Mouse (Mus musculus): ENCODE measurements at regions not wholly inside any gene's neighbourhood (a gene's known extent, or its start where the extent isn't known, plus 50 kb on each side); places are given as distances from the start of the nearest gene placed in this dataset.
"Not testable (repeated sequence)": the region's sequence is repeated elsewhere in the genome, so short reads cannot be mapped to it uniquely, and the experiment has no call there.

DNA sequence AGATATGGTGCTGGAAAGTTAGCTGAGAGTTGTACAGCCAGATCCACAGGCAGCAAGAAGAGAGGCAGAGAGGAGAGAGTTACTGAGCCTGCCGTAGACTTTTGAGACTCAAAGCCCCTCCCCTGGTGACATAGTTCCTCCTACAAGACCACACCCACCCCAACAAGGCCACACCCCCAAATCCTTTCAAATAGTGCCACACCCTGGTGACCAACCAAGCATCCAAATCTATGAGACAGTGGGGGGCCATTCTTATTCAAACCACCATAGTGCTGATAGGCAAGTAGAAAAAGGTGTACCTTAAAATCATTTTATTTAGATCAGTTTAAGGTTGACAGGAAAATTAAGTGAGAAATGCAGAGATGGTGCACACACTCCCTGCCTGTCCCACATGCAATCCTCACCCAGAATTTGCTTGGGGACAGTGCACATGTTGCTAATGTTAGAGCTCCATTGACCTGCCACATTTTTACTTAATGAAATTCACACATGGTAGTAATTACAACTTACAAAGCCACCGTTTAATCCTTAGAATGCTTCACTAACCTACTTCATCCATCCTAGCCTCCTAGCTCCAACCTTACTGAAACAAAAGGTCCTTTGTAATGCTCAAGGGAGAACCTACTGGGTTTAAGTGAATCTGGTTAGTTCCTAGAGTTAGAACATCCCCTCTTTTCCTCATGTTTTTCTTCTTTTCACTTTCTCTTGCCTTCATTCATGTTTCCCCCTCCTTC is 86.5 kb downstream of the Phlda1 start:
- no peak for DNase-seq (ENCODE audit: low spot score)

DNA sequence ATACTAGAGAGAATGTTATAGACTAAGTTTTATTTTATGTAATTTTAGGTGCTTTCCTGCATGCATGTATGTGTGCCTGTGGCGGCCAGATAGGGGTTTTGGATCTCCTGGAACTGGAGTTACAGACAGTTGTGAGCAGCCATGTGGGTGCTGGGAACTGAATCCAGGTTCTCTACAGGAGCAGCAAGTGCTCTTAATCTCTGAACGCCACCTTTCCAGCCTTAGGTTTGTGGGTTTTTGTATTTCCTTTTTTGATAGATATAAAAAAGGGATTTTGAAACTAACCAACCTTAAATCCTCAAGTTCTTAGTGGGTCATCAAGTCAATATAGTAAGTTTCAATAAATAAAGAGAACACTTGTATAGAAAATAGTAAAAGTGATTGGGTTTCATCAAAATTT is 87.2 kb downstream of the Phlda1 start:
- DNase-seq (ENCODE audit: low spot score): no peak

DNA sequence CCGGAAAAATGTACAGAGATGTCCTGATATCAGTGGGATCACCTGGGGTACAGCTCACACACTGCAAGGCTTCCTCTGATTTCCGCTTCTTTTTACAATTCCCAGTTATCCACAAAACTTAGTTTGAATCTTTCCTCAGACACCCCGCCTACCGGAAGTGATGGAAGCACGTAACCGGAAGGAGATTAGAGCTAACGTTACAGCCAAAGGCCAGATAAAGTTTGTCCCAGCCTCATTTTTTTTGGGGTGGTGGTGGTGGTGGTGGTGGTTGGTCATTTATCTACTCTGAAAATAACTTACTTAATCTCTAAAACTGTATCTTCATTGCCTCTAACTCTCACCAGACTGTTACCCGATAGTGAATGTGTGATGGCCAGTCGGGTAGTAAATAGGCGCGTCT is 88.1 kb downstream of the Phlda1 start:
- DNase-seq (ENCODE audit: low spot score): no peak

DNA sequence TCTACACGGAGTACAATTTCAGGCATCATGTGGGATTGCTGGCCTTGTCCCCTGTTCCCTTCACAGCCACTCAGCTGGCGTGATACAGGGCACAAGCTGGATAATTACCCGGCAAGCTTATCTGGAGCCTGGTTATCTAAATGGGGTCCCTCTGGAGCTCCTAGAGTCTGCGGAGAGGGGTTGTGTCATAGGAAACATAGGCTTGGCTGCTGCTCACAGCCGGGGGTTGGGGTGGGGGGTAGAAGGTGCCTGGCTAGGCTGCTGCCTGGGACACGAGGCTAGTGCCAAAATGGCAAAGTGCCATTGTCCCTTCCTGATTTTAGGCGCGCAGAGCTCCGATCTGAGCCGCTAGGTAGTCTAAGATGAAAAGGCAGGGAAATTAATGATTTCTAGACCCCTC is 88.6 kb downstream of the Phlda1 start:
- no peak for DNase-seq (ENCODE audit: low spot score)

GRCm38 (mm10) chr10:111595513-111595995 is 89.5 kb downstream of the Phlda1 start:
- no peak for DNase-seq (ENCODE audit: low spot score)

DNA sequence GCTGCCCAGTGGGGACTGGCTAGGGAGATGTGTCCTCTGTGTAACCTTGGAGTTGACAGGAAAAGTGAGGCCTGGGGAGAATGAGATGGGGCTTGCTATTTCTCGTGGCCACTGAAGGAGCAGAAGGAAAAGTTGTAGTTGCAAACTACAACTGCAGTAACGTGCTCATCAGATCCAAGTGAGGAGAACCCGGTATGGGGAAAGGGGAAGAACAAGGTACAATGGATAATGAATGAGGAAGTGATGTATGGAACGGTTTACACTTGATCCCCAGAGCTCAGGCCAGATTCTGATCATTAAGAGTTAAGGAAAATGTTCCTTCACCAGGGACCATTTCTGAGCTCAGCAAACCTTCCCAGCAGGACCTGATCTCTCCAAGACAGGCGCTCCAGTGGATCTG is 92.6 kb downstream of the Phlda1 start:
- DNase-seq (ENCODE audit: low spot score): no peak

DNA sequence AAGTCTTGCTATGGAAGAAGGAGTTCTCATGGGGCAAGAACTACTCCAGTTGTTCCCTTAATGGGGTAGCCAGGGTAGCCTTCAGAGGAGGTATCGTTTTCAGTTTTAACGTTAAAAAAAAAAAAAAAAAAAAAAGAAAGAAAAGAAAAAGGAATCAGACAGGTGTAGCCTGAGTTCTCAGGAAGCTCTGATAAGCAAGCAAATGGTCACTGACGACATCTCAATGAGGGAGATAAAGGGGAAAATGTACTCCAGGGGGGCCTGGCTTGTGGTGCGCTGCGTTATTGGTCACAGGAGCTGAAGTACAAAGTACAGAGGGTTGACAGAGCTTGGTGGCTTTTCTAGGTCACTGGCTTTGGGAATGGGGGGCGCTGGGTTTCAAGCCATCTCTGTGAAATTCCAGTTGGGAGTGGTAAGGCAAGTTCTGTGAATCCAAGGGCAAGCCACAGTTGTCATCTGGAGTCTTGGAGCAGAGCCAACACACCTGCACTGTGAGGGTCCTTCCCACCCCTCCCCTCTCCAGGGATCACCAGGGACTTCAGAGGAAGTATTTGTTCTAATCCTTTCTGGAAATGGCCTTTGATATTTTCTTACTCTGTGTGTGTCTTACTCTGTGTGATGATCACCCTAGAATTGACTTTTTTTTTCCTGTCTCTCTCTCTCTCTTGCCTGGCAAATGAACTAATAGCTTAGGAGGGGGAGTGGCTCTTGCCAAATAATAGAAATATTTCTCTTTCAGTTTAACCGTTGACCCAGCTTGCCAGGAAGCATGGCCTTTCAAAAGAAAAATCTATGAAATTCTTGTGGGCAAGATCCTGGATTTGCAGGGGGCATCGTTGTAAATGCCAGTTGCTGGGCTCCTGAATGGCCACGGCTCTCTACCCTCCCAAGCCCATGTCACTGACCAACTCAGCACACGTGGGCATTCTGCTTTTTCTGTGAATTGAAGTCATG is 93.5 kb downstream of the Phlda1 start:
- DNase-seq (ENCODE audit: low spot score): no peak

- DNase-seq (ENCODE audit: low spot score): no peak
Observed at GRCm38 (mm10) chr10:111600251-111600620, 94.2 kb downstream of the Phlda1 start.

DNA sequence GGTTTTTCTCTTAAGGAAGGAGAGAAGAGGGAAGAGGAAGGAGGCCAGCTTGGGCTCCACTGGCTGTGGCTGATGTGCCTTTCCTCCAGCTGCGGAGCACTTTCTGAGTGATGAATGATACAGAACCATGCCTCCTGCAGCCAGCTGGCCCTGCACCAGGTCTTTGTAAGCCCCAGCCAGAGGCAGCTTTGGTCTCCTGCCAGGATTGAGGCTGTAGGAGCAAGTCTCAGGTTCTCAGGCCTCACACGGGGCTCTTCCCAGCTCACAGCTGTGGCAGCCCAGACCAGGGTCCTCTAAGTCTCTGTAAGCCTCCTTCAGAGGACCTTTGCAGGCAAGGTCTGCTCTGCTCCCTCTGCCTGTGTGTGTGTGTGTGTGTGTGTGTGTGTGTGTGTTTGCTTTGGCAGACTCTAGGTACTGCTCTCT is 94.6 kb downstream of the Phlda1 start:
- peak; percentile 52 for DNase-seq (ENCODE audit: low spot score)

DNA sequence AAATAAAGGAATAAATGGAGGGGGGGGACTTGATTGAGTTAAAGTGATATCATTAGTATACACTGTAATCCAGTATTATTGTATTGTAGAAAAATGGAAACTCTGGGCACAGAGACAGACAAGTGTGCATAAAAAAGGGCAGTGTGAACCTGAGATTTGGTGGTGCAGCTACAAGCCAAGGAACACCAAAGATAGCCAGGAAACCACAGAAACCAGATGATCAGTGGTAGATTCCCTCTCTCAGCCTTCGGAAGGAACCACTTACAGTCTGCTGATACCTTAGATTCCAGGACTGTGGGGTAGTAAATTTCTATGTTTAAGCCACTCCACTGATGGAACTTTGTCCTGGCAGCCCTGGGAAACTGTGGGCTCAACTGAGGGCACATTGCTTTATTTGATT is 97.1 kb downstream of the Phlda1 start:
- DNase-seq (ENCODE audit: low spot score): no peak

GRCm38 (mm10) chr10:111607381-111607780 is 101.3 kb downstream of the Phlda1 start:
- DNase-seq (ENCODE audit: low spot score): not testable (repeated sequence)

DNA sequence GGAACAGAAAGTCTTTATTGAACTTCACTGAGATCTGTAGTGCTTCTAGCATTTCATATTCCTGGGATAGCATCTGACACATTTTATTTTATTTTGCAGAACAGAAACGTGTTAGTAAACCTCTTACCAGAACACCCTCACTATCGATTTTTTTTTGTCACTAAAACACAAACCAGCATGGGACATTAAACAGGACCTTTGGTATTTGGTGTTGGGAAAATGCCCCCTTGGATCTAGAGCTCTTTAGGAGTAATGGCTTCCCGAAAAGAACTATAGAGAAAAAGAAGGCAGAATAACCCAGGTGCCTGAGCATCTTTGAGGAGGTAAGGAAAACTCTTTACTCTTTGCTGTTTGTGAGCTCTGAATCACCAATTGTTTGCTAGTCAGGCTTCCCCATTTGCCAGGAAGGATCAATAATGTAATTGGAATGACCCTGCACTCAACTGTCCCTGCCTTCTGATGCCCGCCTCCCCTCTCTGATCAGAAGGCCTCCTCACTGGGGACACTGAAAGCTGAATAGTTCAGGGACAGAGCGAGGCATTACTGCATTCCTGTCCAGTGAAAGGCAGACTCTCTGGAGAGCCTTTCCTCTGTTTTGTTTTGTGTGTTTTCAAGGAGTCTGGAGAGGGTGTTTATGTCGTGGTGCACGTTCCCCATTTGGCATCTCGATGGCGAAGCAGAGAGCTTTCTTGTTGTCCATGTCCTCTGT is 102.5 kb downstream of the Phlda1 start:
- DNase-seq (ENCODE audit: low spot score): no peak

DNA sequence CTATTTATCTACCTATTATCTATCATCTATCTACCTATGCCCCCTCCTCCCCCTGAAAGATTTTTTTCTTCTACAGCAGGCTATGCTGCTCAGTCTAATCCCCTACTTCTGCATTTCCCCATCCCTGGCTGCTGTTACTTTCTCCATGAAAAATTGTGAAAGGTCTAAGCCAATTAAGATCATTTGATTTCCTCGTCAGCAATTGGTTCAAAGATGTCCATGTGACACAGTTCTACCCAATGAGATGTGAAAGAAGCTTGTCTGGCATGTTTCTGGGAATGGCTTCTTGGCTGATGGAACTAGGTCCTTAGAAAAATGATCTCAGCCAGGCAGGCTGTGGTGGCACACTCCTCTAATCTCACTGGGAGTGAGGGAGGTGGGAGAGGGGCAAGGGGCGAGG is 103.8 kb downstream of the Phlda1 start:
- no peak for DNase-seq (ENCODE audit: low spot score)

- DNase-seq (ENCODE audit: low spot score): no peak
Observed at GRCm38 (mm10) chr10:111619627-111620270, 113.7 kb downstream of the Phlda1 start.

DNA sequence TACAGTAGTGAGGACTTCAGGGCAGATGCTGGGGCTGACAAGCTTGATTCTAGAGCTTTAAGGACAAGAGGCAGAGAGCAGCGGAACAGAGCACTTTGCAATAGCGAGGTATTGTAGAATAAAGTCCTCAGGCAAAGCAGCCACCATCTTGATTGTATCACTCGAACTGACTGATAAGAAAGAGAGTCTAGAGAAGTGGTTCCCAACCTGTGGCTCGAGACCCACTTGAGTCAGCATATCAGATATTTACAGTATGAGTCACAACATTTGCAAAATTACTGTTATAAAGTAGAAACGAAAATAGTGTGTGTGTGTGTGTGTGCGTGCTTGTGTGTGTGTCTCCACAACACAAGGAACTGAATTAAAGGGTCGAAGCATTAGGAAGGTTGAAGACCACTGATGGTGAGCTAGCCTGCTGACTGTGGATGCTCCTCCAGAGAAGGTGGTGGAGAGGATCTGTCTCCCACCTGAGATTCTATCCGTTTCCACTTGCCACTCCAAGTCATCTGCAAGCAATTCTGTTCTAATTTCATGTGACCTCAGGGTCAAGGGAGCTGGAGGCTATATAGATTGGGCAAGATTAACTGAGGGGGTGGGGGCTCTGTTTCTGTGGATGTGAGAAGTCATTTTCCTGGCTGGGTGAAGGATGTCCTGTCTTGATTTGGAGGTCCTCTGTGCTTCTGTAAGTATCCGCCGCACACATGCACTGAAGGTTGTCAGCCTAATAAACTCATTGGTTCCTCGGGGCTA is 115.0 kb downstream of the Phlda1 start:
- DNase-seq (ENCODE audit: low spot score): no peak

GRCm38 (mm10) chr10:111622789-111623188 is 116.7 kb downstream of the Phlda1 start:
- DNase-seq (ENCODE audit: low spot score): no peak

DNA sequence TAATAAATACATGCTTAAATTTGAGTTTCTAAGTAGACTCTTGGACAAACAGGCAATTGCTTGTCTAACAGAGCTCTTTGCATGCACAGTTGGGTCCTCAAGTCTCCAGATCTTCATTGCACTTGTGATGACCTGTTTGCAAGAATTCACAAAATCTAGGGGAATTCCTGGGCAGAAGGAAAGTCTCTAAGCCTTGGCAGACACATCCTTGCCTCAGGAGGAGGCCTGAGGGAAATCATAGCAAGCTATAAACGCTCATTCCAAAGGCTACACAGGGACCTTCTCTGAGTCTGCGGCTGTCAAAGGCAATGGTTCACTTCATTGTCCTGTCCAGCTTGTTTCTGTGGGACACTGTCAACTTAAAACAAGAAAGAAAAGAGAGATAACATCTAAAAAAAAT is 117.9 kb downstream of the Phlda1 start:
- DNase-seq (ENCODE audit: low spot score): no peak

DNA sequence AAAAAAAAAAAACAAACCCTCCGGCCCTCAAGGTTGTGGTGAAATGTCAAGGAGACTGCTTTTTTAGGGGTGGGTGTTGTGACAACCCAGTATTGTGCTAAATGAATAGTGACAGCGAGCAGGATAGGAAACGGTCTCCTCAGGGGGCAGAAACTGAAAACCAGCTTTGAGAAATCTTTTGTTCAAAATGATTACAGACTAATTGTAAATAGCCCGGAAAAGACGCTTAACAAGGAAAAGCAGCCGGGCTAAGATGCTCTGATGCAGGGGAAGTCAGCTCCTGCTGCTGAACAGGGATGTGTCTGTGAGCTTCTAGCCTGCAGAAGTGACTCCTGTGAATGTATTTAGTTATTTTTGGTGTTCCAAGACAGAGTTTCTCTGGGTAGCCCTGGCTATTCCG is 118.5 kb downstream of the Phlda1 start:
- DNase-seq (ENCODE audit: low spot score): no peak

DNA sequence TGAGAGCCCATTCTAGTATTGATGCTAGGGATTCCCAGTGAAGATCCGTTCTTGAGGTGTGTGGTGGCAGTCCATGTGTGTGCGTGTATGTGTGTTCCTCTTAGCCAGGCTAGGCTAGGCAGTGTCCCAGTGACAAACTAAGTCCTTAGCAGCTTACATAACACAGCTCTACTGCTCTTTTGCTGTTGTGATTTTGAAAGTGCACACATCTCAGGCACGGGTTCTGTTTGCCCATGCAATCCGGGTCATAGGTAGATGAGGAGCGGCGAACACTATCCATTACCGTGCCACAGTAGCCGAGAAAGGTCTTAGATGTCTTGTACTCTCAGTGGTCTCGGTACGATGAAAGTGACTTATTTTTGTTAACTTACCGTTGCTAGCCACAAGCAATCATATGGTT is 119.5 kb downstream of the Phlda1 start:
- DNase-seq (ENCODE audit: low spot score): no peak

- no peak for DNase-seq (ENCODE audit: low spot score)
Observed at GRCm38 (mm10) chr10:111626009-111626408, 119.9 kb downstream of the Phlda1 start.

DNA sequence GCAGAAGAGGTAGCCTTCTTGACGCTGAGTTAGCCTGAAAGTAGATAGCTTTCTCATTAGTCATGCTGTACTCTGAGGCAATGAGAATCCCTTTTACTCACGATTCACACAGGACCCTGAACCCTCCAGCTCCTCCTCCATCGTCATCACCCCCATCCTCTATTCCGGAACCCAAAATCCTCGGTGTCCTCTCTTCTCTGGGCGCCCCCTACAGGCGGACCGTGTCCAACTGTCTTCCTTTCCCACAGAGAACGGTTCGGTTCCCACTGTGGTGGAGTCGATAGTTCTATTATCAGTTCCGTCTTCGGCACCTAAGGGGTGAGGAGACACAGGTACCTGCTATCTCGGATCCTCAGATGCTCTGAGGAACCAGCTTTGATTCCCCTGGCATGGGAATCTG is 130.2 kb downstream of the Phlda1 start:
- DNase-seq (ENCODE audit: low spot score): no peak
